Mouse (Mus musculus): ENCODE data around the gene Mrpl1.

DNA sequence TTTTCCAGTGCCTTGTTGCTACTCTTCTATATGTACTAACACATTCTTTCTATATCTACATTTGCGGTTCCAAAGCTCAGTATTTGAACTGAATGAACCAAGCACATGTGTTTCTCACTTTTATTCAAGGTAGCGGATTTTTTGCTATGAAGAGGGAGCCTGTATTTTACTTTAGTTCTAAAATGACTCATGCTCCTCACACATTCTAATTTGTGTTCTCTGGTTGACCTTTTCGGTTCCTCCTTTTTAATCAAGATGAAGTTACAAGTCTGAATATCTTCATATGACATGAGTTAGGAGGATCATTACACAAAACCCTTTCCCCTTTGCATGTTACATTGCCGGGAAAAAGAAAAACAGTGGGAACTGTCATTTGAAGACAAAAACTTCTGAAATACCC lies 37.5 kb upstream of the Mrpl1 start:
- TF ChIP-seq CTCF (IDR thresholded peaks at IDR 0.05; ENCODE audit: borderline replicate concordance, insufficient read depth, low read depth, low read length), result no peak
- no peak for TF ChIP-seq POLR2A (IDR thresholded peaks at IDR 0.05; ENCODE audit: borderline replicate concordance, insufficient read depth, low read length)
